Mouse (Mus musculus) E14TG2a.4 (cell line): ENCODE measurements at regions not wholly inside any gene's neighbourhood (a gene's known extent, or its start where the extent isn't known, plus 50 kb on each side); places are given as distances from the start of the nearest gene placed in this dataset.

Experiments
- CTCF ChIP-seq: conservative IDR thresholded peaks from 2 replicates; pipeline ENCODE4 v1.5.1; 2014; ENCODE audit warnings: low read length
- POU5F1 ChIP-seq: IDR thresholded peaks from 2 replicates; pipeline ENCODE4 v1.6.1; 2014; ENCODE audit warnings: low read length, borderline replicate concordance

DNA sequence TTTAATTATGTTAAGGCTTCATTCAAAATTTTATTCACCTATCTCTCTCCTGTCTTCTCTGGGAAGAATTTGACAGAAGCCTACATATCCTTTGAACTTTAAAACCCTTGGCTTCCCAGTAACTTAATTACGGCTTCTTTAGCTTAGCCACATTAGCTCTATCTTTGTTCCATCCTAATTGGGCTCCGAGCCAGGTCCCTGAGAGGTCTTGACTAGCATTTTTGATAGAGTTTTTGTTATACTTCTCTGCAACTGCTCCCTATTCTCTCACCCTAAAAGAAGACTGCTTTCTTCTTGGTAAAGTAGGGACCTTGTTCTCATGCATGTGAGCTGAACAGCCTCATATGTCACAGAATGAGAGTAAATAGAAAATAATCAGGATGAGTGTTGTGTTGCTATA is 115.1 kb upstream of the Nox3 start:
- TF ChIP-seq CTCF (no peak), POU5F1 (no peak)
